Mouse (Mus musculus) heart, adult 8-10 months (tissue): ENCODE measurements at regions not wholly inside any gene's neighbourhood (a gene's known extent, or its start where the extent isn't known, plus 50 kb on each side); places are given as distances from the start of the nearest gene placed in this dataset.
"Not testable (repeated sequence)": the region's sequence is repeated elsewhere in the genome, so short reads cannot be mapped to it uniquely, and the experiment has no call there.

ENCODE experiments used
- DNase-seq: peaks from one replicate; pipeline ENCODE4 v3.0.0; 2022; ENCODE audit warnings: low spot score

DNA sequence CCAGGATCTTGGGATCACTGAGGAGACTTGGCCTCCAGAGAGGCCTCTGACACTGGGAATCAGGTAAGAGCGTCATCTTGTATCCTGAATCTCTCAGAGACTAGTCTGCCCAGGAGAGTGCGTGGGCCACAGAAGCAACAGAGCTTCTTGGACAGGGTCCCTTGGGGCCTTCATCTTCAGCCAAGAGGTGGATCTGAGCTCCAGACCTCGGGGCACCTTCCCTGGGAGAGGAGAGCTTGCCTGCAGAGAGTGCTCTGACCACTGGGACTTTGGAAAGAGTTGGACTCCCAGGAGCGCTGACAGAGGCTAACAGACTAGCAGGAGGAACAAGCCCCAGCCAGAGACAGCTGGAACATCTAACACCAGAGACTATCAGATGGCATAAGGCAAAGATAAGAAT lies 73.9 kb upstream of the Gm15319 start:
- DNase-seq, result not testable (repeated sequence)

DNA sequence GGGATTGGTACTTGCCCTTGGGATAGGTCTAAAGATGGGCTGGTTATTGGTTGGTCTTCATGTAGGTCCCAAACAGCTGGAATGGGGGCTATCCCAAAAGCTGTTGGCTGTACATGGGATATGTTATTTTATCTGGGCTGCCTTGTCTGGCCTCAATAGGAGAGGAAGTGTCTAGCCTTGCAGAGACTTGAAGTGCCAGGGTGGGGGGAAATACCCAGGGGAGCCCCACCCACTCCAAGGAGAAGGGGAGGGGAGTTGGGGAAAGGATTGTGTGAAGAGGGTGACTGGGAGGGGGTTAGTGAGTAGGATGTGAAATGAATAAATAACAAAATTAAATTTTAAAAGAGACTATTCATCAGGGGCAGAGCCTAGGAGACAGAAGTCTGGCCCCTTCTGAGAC lies 70.2 kb upstream of the Gm15319 start:
- not testable (repeated sequence) for DNase-seq

- not testable (repeated sequence) for DNase-seq
Observed at GRCm38 (mm10) chr8:20429469-20429868, 66.5 kb upstream of the Gm15319 start.

DNA sequence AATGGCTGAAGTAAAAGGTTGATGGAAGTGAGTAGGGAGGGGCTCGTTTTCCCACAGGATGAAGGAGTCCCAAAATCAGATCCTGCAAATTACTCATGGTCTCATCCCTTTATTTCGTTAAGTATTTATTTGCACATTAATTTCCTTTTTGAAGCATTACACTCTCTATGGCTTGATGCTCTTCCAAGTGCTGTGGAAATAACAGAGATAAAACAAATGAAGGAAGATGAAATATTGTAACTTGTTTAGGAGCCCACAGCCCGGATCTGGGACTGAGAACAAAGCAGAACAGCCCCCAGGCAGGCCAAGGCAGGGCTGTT lies 61.9 kb upstream of the Gm15319 start:
- DNase-seq, result not testable (repeated sequence)

- DNase-seq, result peak; percentile 100
Observed at GRCm38 (mm10) chr8:20424104-20424902, 61.3 kb upstream of the Gm15319 start.

DNA sequence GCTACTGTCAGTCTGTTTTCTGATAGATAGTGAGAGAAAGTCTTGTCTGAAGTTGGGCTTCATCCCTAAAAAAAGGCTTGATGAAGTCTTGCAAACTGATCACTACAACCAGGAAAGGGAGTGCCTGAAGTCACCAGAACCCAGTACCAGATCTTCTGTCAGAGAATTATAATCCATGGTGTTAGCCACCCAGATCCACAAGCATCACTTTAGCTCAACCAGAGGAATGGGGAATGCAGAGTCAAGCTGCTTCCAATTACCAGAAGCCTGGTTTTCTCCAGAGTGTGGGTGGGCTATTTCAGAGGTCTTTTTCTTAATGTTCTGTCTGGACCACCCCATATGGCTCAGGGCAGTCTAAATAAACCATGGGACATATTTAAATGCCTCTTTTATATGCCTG lies 57.8 kb upstream of the Gm15319 start:
- DNase-seq, result not testable (repeated sequence)
